Mouse (Mus musculus): Measurements from ENCODE around the gene Slc4a1. TPM values are rescaled to one million over a fixed set of nuclear protein-coding genes. Genes with fewer than 3 reads are reported as not detected.
A peak's percentile ranks its signal among the peaks of the same experiment; 100 is the strongest.
"Not testable (repeated sequence)": the region's sequence is repeated elsewhere in the genome, so short reads cannot be mapped to it uniquely, and the experiment has no call there.

Slc4a1 gene
- 0.48 and 0.60 TPM in 2 replicates for polyA plus RNA-seq (2012; rRNA removed)

GRCm38 (mm10) chr11:102366103-102366502 is at the start of gene Slc4a1:
Gene Slc4a1, minus strand, starts transcription at chr11:102366203.
- DNase-seq (ENCODE audit: extremely low spot score in 1 of 2, low spot score in 1 of 2) = not testable (repeated sequence)

- DNase-seq (ENCODE audit: extremely low spot score in 1 of 2, low spot score in 1 of 2) = no peak
Observed at GRCm38 (mm10) chr11:102415034-102415802, 49.2 kb upstream of the Slc4a1 start.

- DNase-seq (ENCODE audit: extremely low spot score in 1 of 2, low spot score in 1 of 2) = no peak
Observed at GRCm38 (mm10) chr11:102413059-102413458, 47.1 kb upstream of the Slc4a1 start.

GRCm38 (mm10) chr11:102411704-102412103 is 45.7 kb upstream of the Slc4a1 start:
- DNase-seq (ENCODE audit: extremely low spot score in 1 of 2, low spot score in 1 of 2) = peak in 1 of 2 experiments; percentile 95

- no peak for DNase-seq (ENCODE audit: extremely low spot score in 1 of 2, low spot score in 1 of 2)
Observed at GRCm38 (mm10) chr11:102411061-102411460, 45.1 kb upstream of the Slc4a1 start.

GRCm38 (mm10) chr11:102410345-102410744 is 44.3 kb upstream of the Slc4a1 start:
- DNase-seq (ENCODE audit: extremely low spot score in 1 of 2, low spot score in 1 of 2) = not testable (repeated sequence)

GRCm38 (mm10) chr11:102409795-102410330 is 43.9 kb upstream of the Slc4a1 start:
- DNase-seq (ENCODE audit: extremely low spot score in 1 of 2, low spot score in 1 of 2) = no peak

- DNase-seq (ENCODE audit: extremely low spot score in 1 of 2, low spot score in 1 of 2) = no peak
Observed at GRCm38 (mm10) chr11:102408888-102409794, 43.1 kb upstream of the Slc4a1 start.

GRCm38 (mm10) chr11:102408344-102408876 is 42.4 kb upstream of the Slc4a1 start:
- DNase-seq (ENCODE audit: extremely low spot score in 1 of 2, low spot score in 1 of 2) = peak; percentile 98 to 99

- no peak for DNase-seq (ENCODE audit: extremely low spot score in 1 of 2, low spot score in 1 of 2)
Observed at GRCm38 (mm10) chr11:102407834-102408215, 41.8 kb upstream of the Slc4a1 start, which contains the start of gene Slc25a39. Gene Slc25a39, minus strand, starts transcription at chr11:102407946.

- DNase-seq (ENCODE audit: extremely low spot score in 1 of 2, low spot score in 1 of 2) = peak in 1 of 2 experiments; percentile 88
Observed at GRCm38 (mm10) chr11:102406900-102407833, 41.2 kb upstream of the Slc4a1 start.

GRCm38 (mm10) chr11:102406401-102406800 is 40.4 kb upstream of the Slc4a1 start:
- DNase-seq (ENCODE audit: extremely low spot score in 1 of 2, low spot score in 1 of 2) = no peak

- no peak for DNase-seq (ENCODE audit: extremely low spot score in 1 of 2, low spot score in 1 of 2)
Observed at GRCm38 (mm10) chr11:102405544-102406285, 39.7 kb upstream of the Slc4a1 start.

- DNase-seq (ENCODE audit: extremely low spot score in 1 of 2, low spot score in 1 of 2) = no peak
Observed at GRCm38 (mm10) chr11:102404161-102405010, 38.4 kb upstream of the Slc4a1 start.

GRCm38 (mm10) chr11:102403657-102404056 is 37.7 kb upstream of the Slc4a1 start:
- DNase-seq (ENCODE audit: extremely low spot score in 1 of 2, low spot score in 1 of 2) = no peak

GRCm38 (mm10) chr11:102401898-102402500 is 36.0 kb upstream of the Slc4a1 start:
- DNase-seq (ENCODE audit: extremely low spot score in 1 of 2, low spot score in 1 of 2) = no peak

GRCm38 (mm10) chr11:102400513-102401084 is 34.6 kb upstream of the Slc4a1 start:
- DNase-seq (ENCODE audit: extremely low spot score in 1 of 2, low spot score in 1 of 2) = no peak
